Mouse (Mus musculus): ENCODE data around the gene Pdia4. TPM values are rescaled to one million over a fixed set of nuclear protein-coding genes. Genes with fewer than 3 reads are reported as not detected.
A peak's percentile ranks its signal among the peaks of the same experiment; 100 is the strongest.

Gene Pdia4
- polyA plus RNA-seq, 1 experiment from 2014 or later = 138 TPM

- 0 out of 2 replicates have a peak, but pooled peaks cover 5% of the 10 kb centered on the region for H3K36me3 ChIP-seq (ENCODE audit: control insufficient read depth, insufficient read depth, low read length)
- peak within 1 kb of the TSS; percentile 97 for H3K27ac ChIP-seq (ENCODE audit: low read depth, low read length)
- peak; percentile 93 for ATAC-seq (ENCODE audit: low read depth)
- H3K27me3 ChIP-seq (ENCODE audit: control insufficient read depth, insufficient read depth, low read length) = no peaks in the 10 kb centered on the region
- H3K4me3 ChIP-seq (ENCODE audit: low read depth, low read length) = peak within 1 kb of the TSS; percentile 95
- H3K4me2 ChIP-seq (ENCODE audit: low read depth, low read length) = peak within 1 kb of the TSS; percentile 75
- under 1% methylated on average over 51 of the region's 52 CpGs for WGBS
- H3K9me3 ChIP-seq (ENCODE audit: control insufficient read depth, low read length) = no peaks in the 10 kb centered on the region
- H3K9ac ChIP-seq (replicated peaks; ENCODE audit: low read depth, low read length) = peak within 1 kb of the TSS; percentile 90
- H3K4me1 ChIP-seq (ENCODE audit: control insufficient read depth, insufficient read depth, low read length) = no peaks in the 10 kb centered on the region
Observed at GRCm38 (mm10) chr6:47835482-47835983, 22.3 kb upstream of the Pdia4 start, which contains the start of gene Zfp398. TSS of gene Zfp398 (plus strand) at chr6:47835661.

GRCm38 (mm10) chr6:47832220-47832619 is 19.0 kb upstream of the Pdia4 start:
- Histone ChIP-seq H3K27ac (ENCODE audit: low read depth, low read length) (no peak overlapping the region), H3K4me3 (ENCODE audit: low read depth, low read length) (no peak overlapping the region), H3K36me3 (ENCODE audit: control insufficient read depth, insufficient read depth, low read length) (no peaks in the 10 kb centered on the region), H3K27me3 (ENCODE audit: control insufficient read depth, insufficient read depth, low read length) (no peaks in the 10 kb centered on the region), H3K9ac (replicated peaks; ENCODE audit: low read depth, low read length) (no peak overlapping the region), H3K4me1 (ENCODE audit: control insufficient read depth, insufficient read depth, low read length) (peaks cover 6% of the 10 kb centered on the region; the same call in 1 of the 2 replicates), H3K9me3 (ENCODE audit: control insufficient read depth, low read length) (no peaks in the 10 kb centered on the region), H3K4me2 (ENCODE audit: low read depth, low read length) (no peak overlapping the region)
- no peak for ATAC-seq (ENCODE audit: low read depth)
- WGBS = 82% methylated on average over 1 of the region's 1 CpGs

- Histone ChIP-seq H3K4me3 (ENCODE audit: low read depth, low read length) (peak within 1 kb of the TSS; percentile 81), H3K36me3 (ENCODE audit: control insufficient read depth, insufficient read depth, low read length) (peaks cover 8% of the 10 kb centered on the region; the same call in 1 of the 2 replicates), H3K4me2 (ENCODE audit: low read depth, low read length) (peak within 1 kb of the TSS; percentile 59), H3K9ac (replicated peaks; ENCODE audit: low read depth, low read length) (peak within 1 kb of the TSS; percentile 93), H3K9me3 (ENCODE audit: control insufficient read depth, low read length) (no peaks in the 10 kb centered on the region), H3K4me1 (ENCODE audit: control insufficient read depth, insufficient read depth, low read length) (peaks cover 6% of the 10 kb centered on the region; the same call in 1 of the 2 replicates), H3K27ac (ENCODE audit: low read depth, low read length) (peak within 1 kb of the TSS; percentile 96), H3K27me3 (ENCODE audit: control insufficient read depth, insufficient read depth, low read length) (no peaks in the 10 kb centered on the region)
- WGBS = 1% methylated on average over 62 of the region's 64 CpGs
- peak; percentile 94 for ATAC-seq (ENCODE audit: low read depth)
Observed at GRCm38 (mm10) chr6:47830104-47831078, 17.2 kb upstream of the Pdia4 start, which contains the start of gene Zfp786. TSS of gene Zfp786 (minus strand) at chr6:47830867.

- H3K9ac ChIP-seq (replicated peaks; ENCODE audit: low read depth, low read length) = peak overlapping the region; percentile 93; the same call in 1 of the 2 replicates
- no peaks in the 10 kb centered on the region for H3K27me3 ChIP-seq (ENCODE audit: control insufficient read depth, insufficient read depth, low read length)
- peaks cover 19% of the 10 kb centered on the region for H3K36me3 ChIP-seq (ENCODE audit: control insufficient read depth, insufficient read depth, low read length)
- no peak overlapping the region for H3K27ac ChIP-seq (ENCODE audit: low read depth, low read length)
- H3K4me1 ChIP-seq (ENCODE audit: control insufficient read depth, insufficient read depth, low read length) = peaks cover 6% of the 10 kb centered on the region; the same call in 1 of the 2 replicates
- H3K9me3 ChIP-seq (ENCODE audit: control insufficient read depth, low read length) = no peaks in the 10 kb centered on the region
- WGBS = 14% methylated on average over 1 of the region's 1 CpGs
- no peak for ATAC-seq (ENCODE audit: low read depth)
- H3K4me3 ChIP-seq (ENCODE audit: low read depth, low read length) = peak overlapping the region; percentile 81
- H3K4me2 ChIP-seq (ENCODE audit: low read depth, low read length) = peak overlapping the region; percentile 59
Observed at GRCm38 (mm10) chr6:47828950-47829349, 15.7 kb upstream of the Pdia4 start.

- Histone ChIP-seq H3K4me3 (ENCODE audit: low read depth, low read length) (no peak overlapping the region), H3K9me3 (ENCODE audit: control insufficient read depth, low read length) (no peaks in the 10 kb centered on the region), H3K4me1 (ENCODE audit: control insufficient read depth, insufficient read depth, low read length) (peaks cover 6% of the 10 kb centered on the region; the same call in 1 of the 2 replicates), H3K9ac (replicated peaks; ENCODE audit: low read depth, low read length) (no peak overlapping the region), H3K36me3 (ENCODE audit: control insufficient read depth, insufficient read depth, low read length) (peaks cover 30% of the 10 kb centered on the region), H3K27me3 (ENCODE audit: control insufficient read depth, insufficient read depth, low read length) (no peaks in the 10 kb centered on the region), H3K27ac (ENCODE audit: low read depth, low read length) (no peak overlapping the region), H3K4me2 (ENCODE audit: low read depth, low read length) (no peak overlapping the region)
- no peak for ATAC-seq (ENCODE audit: low read depth)
- WGBS = 91% methylated on average over 4 of the region's 4 CpGs
Observed at GRCm38 (mm10) chr6:47827462-47827861, 14.2 kb upstream of the Pdia4 start.

GRCm38 (mm10) chr6:47824241-47824640 is 11.0 kb upstream of the Pdia4 start:
- H3K4me3 ChIP-seq (ENCODE audit: low read depth, low read length) = no peak overlapping the region
- no peaks in the 10 kb centered on the region for H3K9me3 ChIP-seq (ENCODE audit: control insufficient read depth, low read length)
- peaks cover 6% of the 10 kb centered on the region; the same call in 1 of the 2 replicates for H3K4me1 ChIP-seq (ENCODE audit: control insufficient read depth, insufficient read depth, low read length)
- no peaks in the 10 kb centered on the region for H3K27me3 ChIP-seq (ENCODE audit: control insufficient read depth, insufficient read depth, low read length)
- 66% methylated on average over 2 of the region's 2 CpGs for WGBS
- ATAC-seq (ENCODE audit: low read depth) = no peak
- H3K27ac ChIP-seq (ENCODE audit: low read depth, low read length) = no peak overlapping the region
- no peak overlapping the region for H3K4me2 ChIP-seq (ENCODE audit: low read depth, low read length)
- H3K9ac ChIP-seq (replicated peaks; ENCODE audit: low read depth, low read length) = no peak overlapping the region
- H3K36me3 ChIP-seq (ENCODE audit: control insufficient read depth, insufficient read depth, low read length) = peaks cover 44% of the 10 kb centered on the region

GRCm38 (mm10) chr6:47821776-47822175 is 8.5 kb upstream of the Pdia4 start:
- Histone ChIP-seq H3K36me3 (ENCODE audit: control insufficient read depth, insufficient read depth, low read length) (peaks cover 52% of the 10 kb centered on the region), H3K27ac (ENCODE audit: low read depth, low read length) (no peak overlapping the region), H3K27me3 (ENCODE audit: control insufficient read depth, insufficient read depth, low read length) (no peaks in the 10 kb centered on the region), H3K9me3 (ENCODE audit: control insufficient read depth, low read length) (no peaks in the 10 kb centered on the region), H3K9ac (replicated peaks; ENCODE audit: low read depth, low read length) (no peak overlapping the region), H3K4me1 (ENCODE audit: control insufficient read depth, insufficient read depth, low read length) (no peaks in the 10 kb centered on the region), H3K4me3 (ENCODE audit: low read depth, low read length) (no peak overlapping the region), H3K4me2 (ENCODE audit: low read depth, low read length) (no peak overlapping the region)
- WGBS = 93% methylated on average over 6 of the region's 6 CpGs
- ATAC-seq (ENCODE audit: low read depth) = no peak

- Histone ChIP-seq H3K4me2 (ENCODE audit: low read depth, low read length) (no peak overlapping the region), H3K27me3 (ENCODE audit: control insufficient read depth, insufficient read depth, low read length) (no peaks in the 10 kb centered on the region), H3K4me3 (ENCODE audit: low read depth, low read length) (no peak overlapping the region), H3K36me3 (ENCODE audit: control insufficient read depth, insufficient read depth, low read length) (peaks cover 52% of the 10 kb centered on the region), H3K9me3 (ENCODE audit: control insufficient read depth, low read length) (no peaks in the 10 kb centered on the region), H3K9ac (replicated peaks; ENCODE audit: low read depth, low read length) (no peak overlapping the region), H3K27ac (ENCODE audit: low read depth, low read length) (no peak overlapping the region), H3K4me1 (ENCODE audit: control insufficient read depth, insufficient read depth, low read length) (no peaks in the 10 kb centered on the region)
- ATAC-seq (ENCODE audit: low read depth) = no peak
- 95% methylated on average over 5 of the region's 5 CpGs for WGBS
Observed at GRCm38 (mm10) chr6:47821236-47821635, 8.0 kb upstream of the Pdia4 start.

All from neural tube, embryonic 14.5 days (tissue).